Mouse (Mus musculus): ENCODE results near the gene Vps13c. TPM values are rescaled to one million over a fixed set of nuclear protein-coding genes. Genes with fewer than 3 reads are reported as not detected.

The Vps13c gene
- polyA plus RNA-seq, 1 experiment from 2014 or later = 4.0 TPM

GRCm38 (mm10) chr9:67813171-67813570 lies 27.0 kb upstream of the Vps13c start:
- WGBS = 67% methylated on average over 4 of the region's 4 CpGs
- Histone ChIP-seq H3K9me3 (no peaks in the 10 kb centered on the region), H3K27me3 (replicated peaks) (no peaks in the 10 kb centered on the region), H3K4me2 (no peak overlapping the region), H3K36me3 (no peaks in the 10 kb centered on the region), H3K9ac (no peak overlapping the region), H3K4me3 (no peak overlapping the region), H3K4me1 (peaks cover 46% of the 10 kb centered on the region), H3K27ac (replicated peaks) (peak overlapping the region; percentile 43; the same call in 1 of the 2 replicates)
- no peak for ATAC-seq (ENCODE audit: extremely low read depth, insufficient number of reproducible peaks, low FRiP score, low TSS enrichment)

- Histone ChIP-seq H3K27ac (replicated peaks) (peak overlapping the region; percentile 73), H3K4me3 (no peak overlapping the region), H3K4me1 (peaks cover 52% of the 10 kb centered on the region), H3K9me3 (no peaks in the 10 kb centered on the region), H3K4me2 (peak overlapping the region; percentile 32), H3K36me3 (no peaks in the 10 kb centered on the region), H3K9ac (no peak overlapping the region), H3K27me3 (replicated peaks) (no peaks in the 10 kb centered on the region)
- WGBS = 7% methylated on average over 8 of the region's 8 CpGs
- no peak for ATAC-seq (ENCODE audit: extremely low read depth, insufficient number of reproducible peaks, low FRiP score, low TSS enrichment)
These were observed 26.4 kb upstream of the Vps13c start for GRCm38 (mm10) chr9:67813665-67814337.

- H3K4me1 ChIP-seq = peaks cover 44% of the 10 kb centered on the region
- H3K27me3 ChIP-seq (replicated peaks) = no peaks in the 10 kb centered on the region
- H3K36me3 ChIP-seq = no peaks in the 10 kb centered on the region
- no peak overlapping the region for H3K4me3 ChIP-seq
- no peaks in the 10 kb centered on the region for H3K9me3 ChIP-seq
- no peak overlapping the region for H3K4me2 ChIP-seq
- 71% methylated on average over 2 of the region's 2 CpGs for WGBS
- no peak overlapping the region for H3K9ac ChIP-seq
- no peak for ATAC-seq (ENCODE audit: extremely low read depth, insufficient number of reproducible peaks, low FRiP score, low TSS enrichment)
- no peak overlapping the region for H3K27ac ChIP-seq (replicated peaks)
These were observed 23.8 kb upstream of the Vps13c start for GRCm38 (mm10) chr9:67816172-67816928.

- no peaks in the 10 kb centered on the region for H3K9me3 ChIP-seq
- WGBS = 16% methylated on average over 10 of the region's 10 CpGs
- peak overlapping the region; percentile 27 for H3K4me3 ChIP-seq
- H3K27ac ChIP-seq (replicated peaks) = peak overlapping the region; percentile 93
- peak overlapping the region; percentile 58 for H3K4me2 ChIP-seq
- H3K9ac ChIP-seq = peak overlapping the region; percentile 71; the same call in 1 of the 2 replicates
- peak; percentile 66 for ATAC-seq (ENCODE audit: extremely low read depth, insufficient number of reproducible peaks, low FRiP score, low TSS enrichment)
- no peaks in the 10 kb centered on the region for H3K27me3 ChIP-seq (replicated peaks)
- H3K4me1 ChIP-seq = peaks cover 45% of the 10 kb centered on the region
- H3K36me3 ChIP-seq = no peaks in the 10 kb centered on the region
These were observed 22.1 kb upstream of the Vps13c start for GRCm38 (mm10) chr9:67817898-67818667.

GRCm38 (mm10) chr9:67818668-67818950 lies 21.6 kb upstream of the Vps13c start:
- no peaks in the 10 kb centered on the region for H3K36me3 ChIP-seq
- WGBS = 30% methylated on average over 4 of the region's 4 CpGs

GRCm38 (mm10) chr9:67823131-67823530 lies 17.1 kb upstream of the Vps13c start:
- ATAC-seq (ENCODE audit: extremely low read depth, insufficient number of reproducible peaks, low FRiP score, low TSS enrichment) = no peak
- Histone ChIP-seq H3K4me2 (no peak overlapping the region), H3K36me3 (no peaks in the 10 kb centered on the region), H3K27ac (replicated peaks) (no peak overlapping the region), H3K4me3 (no peak overlapping the region), H3K9me3 (0 out of 2 replicates have a peak, but pooled peaks cover 4% of the 10 kb centered on the region), H3K9ac (no peak overlapping the region), H3K27me3 (replicated peaks) (peaks cover 4% of the 10 kb centered on the region; the same call in 1 of the 2 replicates), H3K4me1 (peaks cover 18% of the 10 kb centered on the region)
- WGBS = 34% methylated on average over 5 of the region's 5 CpGs

More at GRCm38 (mm10) chr9:67818668-67818950, 21.6 kb upstream of the Vps13c start:
- Histone ChIP-seq H3K9ac (no peak overlapping the region), H3K9me3 (no peaks in the 10 kb centered on the region), H3K4me3 (no peak overlapping the region), H3K27me3 (replicated peaks) (no peaks in the 10 kb centered on the region), H3K4me1 (peaks cover 46% of the 10 kb centered on the region), H3K27ac (replicated peaks) (peak overlapping the region; percentile 93), H3K4me2 (0 out of 2 replicates have a peak overlapping the region, but pooled peaks have one; percentile 58)
- ATAC-seq (ENCODE audit: extremely low read depth, insufficient number of reproducible peaks, low FRiP score, low TSS enrichment) = no peak

- Histone ChIP-seq H3K36me3 (no peaks in the 10 kb centered on the region), H3K9ac (no peak overlapping the region), H3K4me2 (no peak overlapping the region), H3K27me3 (replicated peaks) (peaks cover 26% of the 10 kb centered on the region), H3K27ac (replicated peaks) (no peak overlapping the region), H3K4me1 (peaks cover 13% of the 10 kb centered on the region), H3K9me3 (0 out of 2 replicates have a peak, but pooled peaks cover 4% of the 10 kb centered on the region), H3K4me3 (no peak overlapping the region)
- no peak for ATAC-seq (ENCODE audit: extremely low read depth, insufficient number of reproducible peaks, low FRiP score, low TSS enrichment)
- 80% methylated on average over 7 of the region's 7 CpGs for WGBS
These were observed 14.7 kb upstream of the Vps13c start for GRCm38 (mm10) chr9:67825527-67825926.

GRCm38 (mm10) chr9:67828182-67828581 lies 12.0 kb upstream of the Vps13c start:
- H3K4me3 ChIP-seq = no peak overlapping the region
- H3K9ac ChIP-seq = no peak overlapping the region
- peaks cover 24% of the 10 kb centered on the region for H3K4me1 ChIP-seq
- no peak overlapping the region for H3K4me2 ChIP-seq
- no peaks in the 10 kb centered on the region for H3K36me3 ChIP-seq
- H3K27ac ChIP-seq (replicated peaks) = no peak overlapping the region
- no peak for ATAC-seq (ENCODE audit: extremely low read depth, insufficient number of reproducible peaks, low FRiP score, low TSS enrichment)
- 9% methylated on average over 3 of the region's 3 CpGs for WGBS
- H3K27me3 ChIP-seq (replicated peaks) = peaks cover 53% of the 10 kb centered on the region
- 0 out of 2 replicates have a peak, but pooled peaks cover 4% of the 10 kb centered on the region for H3K9me3 ChIP-seq

- H3K4me2 ChIP-seq = peak overlapping the region; percentile 90
- H3K9me3 ChIP-seq = 0 out of 2 replicates have a peak, but pooled peaks cover 4% of the 10 kb centered on the region
- peak; percentile 52; the same call in 1 of the 2 replicates for ATAC-seq (ENCODE audit: extremely low read depth, insufficient number of reproducible peaks, low FRiP score, low TSS enrichment)
- H3K4me1 ChIP-seq = peaks cover 20% of the 10 kb centered on the region
- peak overlapping the region; percentile 68 for H3K4me3 ChIP-seq
- WGBS = 2% methylated on average over 69 of the region's 84 CpGs
- peaks cover 61% of the 10 kb centered on the region for H3K27me3 ChIP-seq (replicated peaks)
- no peaks in the 10 kb centered on the region for H3K36me3 ChIP-seq
- no peak overlapping the region for H3K27ac ChIP-seq (replicated peaks)
- peak overlapping the region; percentile 80 for H3K9ac ChIP-seq
These were observed 9.5 kb upstream of the Vps13c start for GRCm38 (mm10) chr9:67830411-67831358.

- Histone ChIP-seq H3K9me3 (0 out of 2 replicates have a peak, but pooled peaks cover 4% of the 10 kb centered on the region), H3K27me3 (replicated peaks) (peaks cover 61% of the 10 kb centered on the region), H3K9ac (peak overlapping the region; percentile 80), H3K36me3 (no peaks in the 10 kb centered on the region), H3K27ac (replicated peaks) (no peak overlapping the region), H3K4me1 (peaks cover 20% of the 10 kb centered on the region), H3K4me3 (peak overlapping the region; percentile 68), H3K4me2 (peak overlapping the region; percentile 90)
- 1% methylated on average over 47 of the region's 57 CpGs for WGBS
- ATAC-seq (ENCODE audit: extremely low read depth, insufficient number of reproducible peaks, low FRiP score, low TSS enrichment) = no peak; the same call in 1 of the 2 replicates
These were observed 8.7 kb upstream of the Vps13c start for GRCm38 (mm10) chr9:67831359-67832045.
